23 mouse cellular contexts compared by ENCODE assay signal in the genomic region with DNA sequence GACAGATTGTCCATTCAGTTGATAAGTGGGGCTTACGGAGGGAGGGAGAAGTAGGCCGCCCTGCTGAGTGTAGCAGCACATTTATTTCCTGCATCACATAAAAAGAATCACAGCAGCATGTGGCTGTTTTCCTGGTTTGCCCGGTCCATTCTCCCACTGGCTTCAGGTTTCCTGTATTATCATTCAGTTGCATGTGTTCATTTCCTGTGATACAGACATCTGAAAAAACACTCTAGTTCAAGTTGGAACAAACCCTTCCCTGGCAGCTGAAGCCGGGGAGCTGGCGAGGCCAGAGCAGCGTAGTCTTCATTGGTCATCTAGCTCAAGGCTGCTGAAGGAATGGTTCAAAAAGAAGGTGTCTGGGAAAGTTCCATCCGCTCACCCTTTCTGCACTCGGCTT. TPM values are rescaled to one million over a fixed set of nuclear protein-coding genes. Genes with fewer than 3 reads are reported as not detected.
A peak's percentile ranks its signal among the peaks of the same experiment; 100 is the strongest.
DNase-seq lines count a peak whose midpoint lies in the region; ATAC-seq and TF ChIP-seq lines count a peak whose summit lies in the region.
"Had no signal": no experiment of that assay in that cellular context is flagged by ENCODE, and none has a peak within 500 bp of the region (broad histone marks: within the 10 kb centered on the region; RNA-seq: fewer than 3 reads in every experiment).

No protein-coding gene starts in this region.

- no peak overlapping the region for H3K9ac ChIP-seq in heart, embryonic 11.5 days (ENCODE audit: low read depth, low read length)
- H3K9ac ChIP-seq in limb, embryonic 15.5 days: no peak overlapping the region
- H3K9ac ChIP-seq in hindbrain, postnatal 0 days (replicated peaks; ENCODE audit: low read length): no peak overlapping the region
- H3K9ac ChIP-seq: embryonic facial prominence, embryonic 15.5 days; limb, embryonic 12.5 days; liver, embryonic 15.5 days; stomach, embryonic 15.5 days had no signal

- H3K9me3 ChIP-seq in heart, embryonic 11.5 days (replicated peaks; ENCODE audit: control insufficient read depth, low read length): no peaks in the 10 kb centered on the region
- H3K9me3 ChIP-seq in limb, embryonic 15.5 days: no peaks in the 10 kb centered on the region
- H3K9me3 ChIP-seq in hindbrain, postnatal 0 days (ENCODE audit: low read length): no peaks in the 10 kb centered on the region
- H3K9me3 ChIP-seq: embryonic facial prominence, embryonic 15.5 days; limb, embryonic 12.5 days; liver, embryonic 15.5 days; stomach, embryonic 15.5 days had no signal

- ATAC-seq in heart, embryonic 11.5 days (replicated peaks; ENCODE audit: insufficient number of reproducible peaks, low FRiP score, low TSS enrichment): no peak
- ATAC-seq in limb, embryonic 15.5 days (ENCODE audit: insufficient number of reproducible peaks, low FRiP score, low TSS enrichment, low read depth): no peak
- no peak for ATAC-seq in hindbrain, postnatal 0 days
- ATAC-seq: forebrain, embryonic 16.5 days; hindbrain, embryonic 16.5 days; intestine, postnatal 0 days had no signal

- DNase-seq in heart, adult 8-10 months (ENCODE audit: low spot score): peak; percentile 16
- peak; percentile 28 for DNase-seq in kidney, postnatal 10 days
- no peak for DNase-seq in kidney, postnatal 25 days
- peak; percentile 47 for DNase-seq in lung, postnatal 36 days
- no peak for DNase-seq in lung, postnatal 14 days
- DNase-seq in hindbrain, postnatal 0 days (ENCODE audit: low spot score): no peak
- DNase-seq: adrenal gland, postnatal 36 days; cerebellum, adult 18-20 months; cerebellum, postnatal 25 days; embryo, embryonic 11 days; thymus, adult 18-20 months had no signal

- H3K4me1 ChIP-seq in heart, embryonic 11.5 days (ENCODE audit: control insufficient read depth, insufficient read depth, low read length): peaks cover 8% of the 10 kb centered on the region; the same call in 1 of the 2 replicates
- H3K4me1 ChIP-seq in limb, embryonic 15.5 days: peaks cover 28% of the 10 kb centered on the region
- H3K4me1 ChIP-seq in hindbrain, postnatal 0 days (ENCODE audit: insufficient read depth, low read length): no peaks in the 10 kb centered on the region
- H3K4me1 ChIP-seq: liver, embryonic 15.5 days; stomach, embryonic 15.5 days had no signal

- WGBS in heart, embryonic 11.5 days (ENCODE audit: insufficient replicate concordance): 71% methylated on average over 8 of the region's 8 CpGs
- WGBS in limb, embryonic 15.5 days: 76% methylated on average over 8 of the region's 8 CpGs
- 89% methylated on average over 8 of the region's 8 CpGs for WGBS in hindbrain, postnatal 0 days

- no peaks in the 10 kb centered on the region for H3K27me3 ChIP-seq in heart, embryonic 11.5 days (ENCODE audit: control insufficient read depth, insufficient read depth, low read length)
- H3K27me3 ChIP-seq in limb, embryonic 15.5 days: no peaks in the 10 kb centered on the region
- no peaks in the 10 kb centered on the region for H3K27me3 ChIP-seq in hindbrain, postnatal 0 days (ENCODE audit: insufficient read depth, low read length)
- H3K27me3 ChIP-seq: embryonic facial prominence, embryonic 15.5 days; limb, embryonic 12.5 days; liver, embryonic 15.5 days; stomach, embryonic 15.5 days had no signal

- H3K27ac ChIP-seq in heart, embryonic 11.5 days (ENCODE audit: low read depth, low read length): no peak overlapping the region
- peak overlapping the region; percentile 50; the same call in 1 of the 2 replicates for H3K27ac ChIP-seq in limb, embryonic 15.5 days
- H3K27ac ChIP-seq in hindbrain, postnatal 0 days: no peak overlapping the region
- H3K27ac ChIP-seq: embryonic facial prominence, embryonic 15.5 days; limb, embryonic 12.5 days; liver, embryonic 15.5 days; macrophage; stomach, embryonic 15.5 days had no signal

- TF ChIP-seq CTCF in hindbrain, postnatal 0 days (IDR thresholded peaks at IDR 0.05; ENCODE audit: low read depth): no peak

- no peaks in the 10 kb centered on the region for H3K36me3 ChIP-seq in heart, embryonic 11.5 days (ENCODE audit: control insufficient read depth, insufficient read depth, low read length)
- peaks cover 5% of the 10 kb centered on the region; the same call in 1 of the 2 replicates for H3K36me3 ChIP-seq in limb, embryonic 15.5 days
- peaks cover 5% of the 10 kb centered on the region; the same call in 1 of the 2 replicates for H3K36me3 ChIP-seq in hindbrain, postnatal 0 days (ENCODE audit: insufficient read depth, low read length)
- H3K36me3 ChIP-seq: stomach, embryonic 15.5 days had no signal

- no peak overlapping the region for H3K4me3 ChIP-seq in heart, embryonic 11.5 days (ENCODE audit: low read depth, low read length)
- no peak overlapping the region for H3K4me3 ChIP-seq in limb, embryonic 15.5 days
- H3K4me3 ChIP-seq in hindbrain, postnatal 0 days (ENCODE audit: low read length): no peak overlapping the region
- H3K4me3 ChIP-seq: embryonic facial prominence, embryonic 15.5 days; limb, embryonic 12.5 days; liver, embryonic 15.5 days; stomach, embryonic 15.5 days had no signal

- no peak overlapping the region for H3K4me2 ChIP-seq in heart, embryonic 11.5 days
- H3K4me2 ChIP-seq in limb, embryonic 15.5 days: no peak overlapping the region
- no peak overlapping the region for H3K4me2 ChIP-seq in hindbrain, postnatal 0 days (ENCODE audit: low read depth, low read length)
- H3K4me2 ChIP-seq: embryonic facial prominence, embryonic 15.5 days; limb, embryonic 12.5 days; liver, embryonic 15.5 days; midbrain, embryonic 11.5 days; stomach, embryonic 15.5 days had no signal

RNA-seq across cellular contexts. Expression of gene Tomm34, which starts 40.6 kb away (rescaled TPM):
- 10 to 100 TPM; 18.3 to 24.4 (median 20.0) TPM for total RNA-seq in heart, adult 8-10 months (2022)
- polyA plus RNA-seq in heart, embryonic 11.5 days (2014; fragmentation: Nextera tagmentation; extraction: Ambion mirVana): 56.7 and 59.1 TPM in 2 replicates
- polyA plus RNA-seq in limb, embryonic 15.5 days (2015; fragmentation: Nextera tagmentation; extraction: Ambion mirVana): 49.1 and 53.7 TPM in 2 replicates
- total RNA-seq in hindbrain, postnatal 0 days (2014; rRNA removed): 38.9 and 45.8 TPM in 2 replicates
- polyA plus RNA-seq in hindbrain, postnatal 0 days (2015; fragmentation: Nextera tagmentation; extraction: Ambion mirVana): 45.8 and 46.5 TPM in 2 replicates

RNA-seq across cellular contexts. Expression of gene Stk4, which starts 41.4 kb away (rescaled TPM):
- total RNA-seq in heart, adult 8-10 months (2022): 10 to 100 TPM; 14.1 to 21.5 (median 16.9) TPM
- 20.8 and 21.4 TPM in 2 replicates for polyA plus RNA-seq in heart, embryonic 11.5 days (2014; fragmentation: Nextera tagmentation; extraction: Ambion mirVana)
- 17.7 and 19.6 TPM in 2 replicates for polyA plus RNA-seq in limb, embryonic 15.5 days (2015; fragmentation: Nextera tagmentation; extraction: Ambion mirVana)
- total RNA-seq in hindbrain, postnatal 0 days (2014; rRNA removed): 19.7 and 23.9 TPM in 2 replicates
- polyA plus RNA-seq in hindbrain, postnatal 0 days (2015; fragmentation: Nextera tagmentation; extraction: Ambion mirVana): 13.1 and 13.2 TPM in 2 replicates

RNA-seq across cellular contexts. Expression of gene Kcns1, which starts 59.4 kb away (rescaled TPM):
- total RNA-seq in heart, adult 8-10 months (2022): under 1 TPM in 2 of 4 experiments, not detected in 2; 0.09 TPM
- 0.13 TPM in 1 of 2 replicates, not detected in the other for polyA plus RNA-seq in heart, embryonic 11.5 days (2014; fragmentation: Nextera tagmentation; extraction: Ambion mirVana)
- 2.0 and 3.6 TPM in 2 replicates for polyA plus RNA-seq in limb, embryonic 15.5 days (2015; fragmentation: Nextera tagmentation; extraction: Ambion mirVana)
- 12.7 and 15.8 TPM in 2 replicates for total RNA-seq in hindbrain, postnatal 0 days (2014; rRNA removed)
- 3.0 and 3.3 TPM in 2 replicates for polyA plus RNA-seq in hindbrain, postnatal 0 days (2015; fragmentation: Nextera tagmentation; extraction: Ambion mirVana)
- total RNA-seq: adrenal gland, postnatal 36 days had no signal
- polyA plus RNA-seq: C2C12; liver, embryonic 15.5 days; macrophage had no signal

Comparison
In these comparisons a context has a peak if more than half of its experiments do, and no peak if none do; other contexts are left out.
1. DNase-seq: peak in heart, adult 8-10 months (single experiment), kidney, postnatal 10 days (single experiment) and lung, postnatal 36 days (single experiment); none in kidney, postnatal 25 days (0 of 2), lung, postnatal 14 days (single experiment) and hindbrain, postnatal 0 days (single experiment).